Mouse (Mus musculus): ENCODE results near the gene Hddc3. TPM values are rescaled to one million over a fixed set of nuclear protein-coding genes. Genes with fewer than 3 reads are reported as not detected.

The Hddc3 gene
- polyA plus RNA-seq, 1 experiment from 2014 or later = 25.6 TPM

- H3K4me2 ChIP-seq = no peak overlapping the region
- H3K36me3 ChIP-seq (ENCODE audit: control insufficient read depth, insufficient read depth, low read length) = no peaks in the 10 kb centered on the region; the same call in 1 of the 2 replicates
- H3K27me3 ChIP-seq (ENCODE audit: control insufficient read depth, insufficient read depth, low read length) = no peaks in the 10 kb centered on the region; the same call in 1 of the 2 replicates
- H3K27ac ChIP-seq (ENCODE audit: low read depth, low read length) = no peak overlapping the region
- H3K4me1 ChIP-seq (ENCODE audit: control insufficient read depth, insufficient read depth, low read length) = peaks cover 23% of the 10 kb centered on the region
- H3K9me3 ChIP-seq (ENCODE audit: control insufficient read depth, low read length) = no peaks in the 10 kb centered on the region
- no peak overlapping the region for H3K9ac ChIP-seq (ENCODE audit: low read length)
- DNase-seq (ENCODE audit: low spot score, missing footprints) = no peak
- ATAC-seq (ENCODE audit: low FRiP score) = no peak
- no peak overlapping the region for H3K4me3 ChIP-seq (ENCODE audit: low read depth, low read length)
- WGBS = 78% methylated on average over 7 of the region's 7 CpGs
Measured at GRCm38 (mm10) chr7:80341793-80342192, 1.1 kb upstream of the Hddc3 start.

DNA sequence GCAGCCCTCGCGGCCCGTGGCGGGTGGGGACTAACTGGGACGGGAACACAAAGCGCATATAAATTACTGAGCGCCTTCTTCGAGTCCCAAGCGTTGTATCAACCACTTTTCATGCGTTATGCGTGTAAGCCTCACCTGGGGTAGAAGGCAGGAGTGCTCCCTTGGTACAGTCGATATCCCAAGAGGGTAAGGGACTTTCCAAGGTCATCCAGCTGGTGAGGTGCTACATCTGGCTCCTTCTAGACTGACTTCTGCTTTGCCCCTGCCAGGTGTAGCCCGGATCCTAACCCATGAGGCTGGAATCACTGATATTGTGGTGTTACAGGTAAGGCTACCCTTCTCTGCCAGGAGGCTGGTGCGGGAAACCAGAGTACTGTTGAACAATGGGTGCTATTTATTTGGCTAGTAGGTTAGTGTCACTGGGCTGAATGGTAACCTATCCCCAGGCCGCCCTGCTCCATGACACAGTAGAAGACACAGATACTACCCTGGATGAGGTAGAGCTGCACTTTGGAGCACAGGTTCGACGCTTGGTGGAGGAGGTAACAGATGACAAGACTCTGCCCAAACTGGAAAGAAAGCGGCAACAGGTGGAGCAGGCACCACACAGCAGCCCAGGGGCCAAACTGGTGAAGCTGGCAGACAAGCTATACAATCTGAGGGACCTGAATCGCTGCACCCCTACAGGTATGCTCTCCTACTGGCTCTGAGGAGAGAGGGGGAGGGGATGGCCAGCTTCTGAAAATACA lies 540 bp downstream of the Hddc3 start:
- Histone ChIP-seq H3K27me3 (ENCODE audit: control insufficient read depth, insufficient read depth, low read length) (no peaks in the 10 kb centered on the region; the same call in 1 of the 2 replicates), H3K9me3 (ENCODE audit: control insufficient read depth, low read length) (no peaks in the 10 kb centered on the region), H3K4me1 (ENCODE audit: control insufficient read depth, insufficient read depth, low read length) (peaks cover 23% of the 10 kb centered on the region), H3K9ac (ENCODE audit: low read length) (peak overlapping the region; percentile 86), H3K4me3 (ENCODE audit: low read depth, low read length) (peak overlapping the region; percentile 47), H3K4me2 (peak overlapping the region; percentile 85), H3K27ac (ENCODE audit: low read depth, low read length) (no peak overlapping the region; the same call in 1 of the 2 replicates), H3K36me3 (ENCODE audit: control insufficient read depth, insufficient read depth, low read length) (no peaks in the 10 kb centered on the region; the same call in 1 of the 2 replicates)
- WGBS = 26% methylated on average over 19 of the region's 19 CpGs
- ATAC-seq (ENCODE audit: low FRiP score) = peak; percentile 8; the same call in 1 of the 2 replicates
- no peak for DNase-seq (ENCODE audit: low spot score, missing footprints)

DNA sequence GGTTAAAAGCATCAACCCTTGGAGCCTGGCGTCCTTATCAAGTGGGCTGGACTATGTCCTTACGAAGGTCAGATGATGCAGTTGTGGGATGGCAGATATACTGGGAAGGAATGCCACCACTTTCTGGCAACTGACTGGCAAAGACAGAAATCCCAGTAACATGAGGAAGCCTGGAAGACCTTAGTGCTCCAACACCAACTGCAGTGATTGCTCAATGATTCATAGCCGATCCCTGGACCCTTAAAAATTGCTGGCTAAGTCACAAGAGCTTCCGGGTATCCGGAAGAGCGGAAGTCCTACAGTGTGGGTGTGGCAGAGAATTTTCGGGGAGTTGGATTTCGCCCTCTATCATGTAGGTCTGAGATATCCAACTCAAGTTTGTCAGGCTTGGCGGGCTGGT lies 3.3 kb downstream of the Hddc3 start:
- no peak overlapping the region for H3K4me3 ChIP-seq (ENCODE audit: low read depth, low read length)
- H3K4me2 ChIP-seq = no peak overlapping the region
- H3K27ac ChIP-seq (ENCODE audit: low read depth, low read length) = no peak overlapping the region
- no peak for DNase-seq (ENCODE audit: low spot score, missing footprints)
- H3K4me1 ChIP-seq (ENCODE audit: control insufficient read depth, insufficient read depth, low read length) = peaks cover 9% of the 10 kb centered on the region
- no peak overlapping the region for H3K9ac ChIP-seq (ENCODE audit: low read length)
- ATAC-seq (ENCODE audit: low FRiP score) = no peak
- H3K36me3 ChIP-seq (ENCODE audit: control insufficient read depth, insufficient read depth, low read length) = peaks cover 2% of the 10 kb centered on the region
- no peaks in the 10 kb centered on the region; the same call in 1 of the 2 replicates for H3K27me3 ChIP-seq (ENCODE audit: control insufficient read depth, insufficient read depth, low read length)
- 90% methylated on average over 9 of the region's 9 CpGs for WGBS
- no peaks in the 10 kb centered on the region for H3K9me3 ChIP-seq (ENCODE audit: control insufficient read depth, low read length)

- Histone ChIP-seq H3K9ac (ENCODE audit: low read length) (no peak overlapping the region), H3K27me3 (ENCODE audit: control insufficient read depth, insufficient read depth, low read length) (no peaks in the 10 kb centered on the region; the same call in 1 of the 2 replicates), H3K4me1 (ENCODE audit: control insufficient read depth, insufficient read depth, low read length) (peaks cover 5% of the 10 kb centered on the region), H3K4me2 (no peak overlapping the region), H3K9me3 (ENCODE audit: control insufficient read depth, low read length) (no peaks in the 10 kb centered on the region), H3K36me3 (ENCODE audit: control insufficient read depth, insufficient read depth, low read length) (peaks cover 7% of the 10 kb centered on the region), H3K27ac (ENCODE audit: low read depth, low read length) (no peak overlapping the region), H3K4me3 (ENCODE audit: low read depth, low read length) (no peak overlapping the region)
- 92% methylated on average over 5 of the region's 5 CpGs for WGBS
- DNase-seq (ENCODE audit: low spot score, missing footprints) = no peak
- no peak for ATAC-seq (ENCODE audit: low FRiP score)
Measured at GRCm38 (mm10) chr7:80346830-80347229, 3.9 kb downstream of the Hddc3 start.

DNA sequence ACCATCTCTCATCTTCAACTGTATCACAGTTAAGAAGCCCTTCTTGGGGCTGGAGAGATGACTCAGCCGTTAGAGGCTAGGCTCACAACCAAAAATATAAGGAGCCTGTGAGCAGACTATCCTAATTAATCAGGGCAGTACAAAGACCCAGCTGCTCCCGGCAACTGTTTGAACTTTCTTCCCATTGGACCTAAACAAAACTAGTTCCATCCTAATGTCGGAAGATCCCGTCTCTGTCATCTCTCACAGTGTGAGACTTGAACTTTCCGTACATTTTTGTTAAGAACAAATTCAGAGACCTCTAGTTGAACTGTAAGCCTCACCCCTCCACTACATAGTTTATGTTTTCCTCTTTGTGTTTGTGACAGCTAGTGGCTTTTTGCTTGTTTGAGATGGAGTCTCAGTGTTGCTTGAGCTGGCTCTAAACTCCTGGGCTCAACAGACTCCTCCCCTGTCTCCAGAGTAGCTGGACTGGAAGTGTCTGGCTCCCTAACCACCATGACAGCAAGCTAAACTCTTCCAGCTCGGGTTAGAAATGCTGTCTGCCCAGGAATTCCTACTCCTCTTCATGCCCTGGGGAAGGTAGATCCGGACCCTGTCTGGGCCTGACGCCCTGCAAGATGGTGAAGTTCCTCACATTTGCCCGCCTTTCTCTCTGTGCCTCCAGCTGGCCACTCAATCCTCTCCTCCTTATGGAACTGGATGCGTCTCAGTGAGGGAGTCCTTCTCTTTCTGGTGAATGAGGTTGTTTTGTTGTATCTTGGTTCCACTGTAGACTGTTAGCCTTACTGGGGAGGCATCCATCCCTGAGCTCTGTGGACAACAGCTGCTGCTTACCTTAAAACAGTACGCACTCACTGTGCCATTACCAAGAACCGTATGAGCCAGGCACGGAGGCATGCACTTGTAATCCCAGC lies 5.0 kb downstream of the Hddc3 start:
- Histone ChIP-seq H3K4me2 (no peak overlapping the region), H3K27me3 (ENCODE audit: control insufficient read depth, insufficient read depth, low read length) (no peaks in the 10 kb centered on the region), H3K27ac (ENCODE audit: low read depth, low read length) (no peak overlapping the region), H3K9ac (ENCODE audit: low read length) (no peak overlapping the region), H3K4me3 (ENCODE audit: low read depth, low read length) (no peak overlapping the region), H3K4me1 (ENCODE audit: control insufficient read depth, insufficient read depth, low read length) (peaks cover 5% of the 10 kb centered on the region), H3K9me3 (ENCODE audit: control insufficient read depth, low read length) (no peaks in the 10 kb centered on the region), H3K36me3 (ENCODE audit: control insufficient read depth, insufficient read depth, low read length) (peaks cover 9% of the 10 kb centered on the region)
- ATAC-seq (ENCODE audit: low FRiP score) = no peak
- 77% methylated on average over 13 of the region's 13 CpGs for WGBS
- DNase-seq (ENCODE audit: low spot score, missing footprints) = no peak

GRCm38 (mm10) chr7:80350808-80351207 lies 7.9 kb downstream of the Hddc3 start:
- DNase-seq (ENCODE audit: low spot score, missing footprints) (no peak), ATAC-seq (ENCODE audit: low FRiP score) (no peak)
- H3K9ac ChIP-seq (ENCODE audit: low read length) = no peak overlapping the region
- no peaks in the 10 kb centered on the region for H3K9me3 ChIP-seq (ENCODE audit: control insufficient read depth, low read length)
- no peak overlapping the region for H3K4me2 ChIP-seq
- peaks cover 19% of the 10 kb centered on the region for H3K36me3 ChIP-seq (ENCODE audit: control insufficient read depth, insufficient read depth, low read length)
- H3K27ac ChIP-seq (ENCODE audit: low read depth, low read length) = no peak overlapping the region
- 74% methylated on average over 2 of the region's 2 CpGs for WGBS
- no peaks in the 10 kb centered on the region for H3K27me3 ChIP-seq (ENCODE audit: control insufficient read depth, insufficient read depth, low read length)
- no peaks in the 10 kb centered on the region for H3K4me1 ChIP-seq (ENCODE audit: control insufficient read depth, insufficient read depth, low read length)
- no peak overlapping the region for H3K4me3 ChIP-seq (ENCODE audit: low read depth, low read length)

DNA sequence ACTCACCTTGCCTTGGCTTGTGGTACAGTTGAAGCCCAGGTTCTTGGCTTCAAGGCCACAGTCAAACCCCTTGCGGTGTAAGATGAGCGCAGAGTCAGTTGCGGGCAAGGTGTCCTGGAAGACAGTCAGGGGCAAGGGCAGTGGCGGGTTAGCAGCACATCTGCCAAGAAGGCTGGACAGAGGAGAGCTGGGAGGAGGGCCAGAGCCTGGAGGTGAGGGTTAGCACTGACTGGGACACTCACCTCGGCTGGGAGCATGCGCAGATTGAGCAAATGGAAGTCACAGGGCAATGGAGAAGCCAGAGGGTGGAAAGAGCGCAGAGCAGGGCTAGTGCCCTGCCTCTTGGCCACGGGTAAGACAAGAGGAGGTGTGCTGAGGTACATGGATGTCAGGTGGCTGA lies 10.0 kb downstream of the Hddc3 start:
- 94% methylated on average over 8 of the region's 8 CpGs for WGBS
- Histone ChIP-seq H3K27ac (ENCODE audit: low read depth, low read length) (no peak overlapping the region), H3K36me3 (ENCODE audit: control insufficient read depth, insufficient read depth, low read length) (peaks cover 20% of the 10 kb centered on the region), H3K4me2 (no peak overlapping the region), H3K4me3 (ENCODE audit: low read depth, low read length) (no peak overlapping the region), H3K9me3 (ENCODE audit: control insufficient read depth, low read length) (no peaks in the 10 kb centered on the region), H3K4me1 (ENCODE audit: control insufficient read depth, insufficient read depth, low read length) (peaks cover 4% of the 10 kb centered on the region; the same call in 1 of the 2 replicates), H3K9ac (ENCODE audit: low read length) (no peak overlapping the region), H3K27me3 (ENCODE audit: control insufficient read depth, insufficient read depth, low read length) (0 out of 2 replicates have a peak, but pooled peaks cover 2% of the 10 kb centered on the region)
- ATAC-seq (ENCODE audit: low FRiP score) = no peak
- no peak for DNase-seq (ENCODE audit: low spot score, missing footprints)

GRCm38 (mm10) chr7:80356351-80356750 lies 13.4 kb downstream of the Hddc3 start:
- H3K4me3 ChIP-seq (ENCODE audit: low read depth, low read length) = no peak overlapping the region
- H3K27ac ChIP-seq (ENCODE audit: low read depth, low read length) = no peak overlapping the region
- 90% methylated on average over 13 of the region's 13 CpGs for WGBS

More at GRCm38 (mm10) chr7:80356351-80356750, 13.4 kb downstream of the Hddc3 start:
- 0 out of 2 replicates have a peak, but pooled peaks cover 2% of the 10 kb centered on the region for H3K27me3 ChIP-seq (ENCODE audit: control insufficient read depth, insufficient read depth, low read length)
- no peak overlapping the region for H3K9ac ChIP-seq (ENCODE audit: low read length)
- H3K36me3 ChIP-seq (ENCODE audit: control insufficient read depth, insufficient read depth, low read length) = peaks cover 22% of the 10 kb centered on the region
- DNase-seq (ENCODE audit: low spot score, missing footprints) = no peak
- no peak for ATAC-seq (ENCODE audit: low FRiP score)
- H3K4me1 ChIP-seq (ENCODE audit: control insufficient read depth, insufficient read depth, low read length) = peaks cover 4% of the 10 kb centered on the region; the same call in 1 of the 2 replicates
- no peaks in the 10 kb centered on the region for H3K9me3 ChIP-seq (ENCODE audit: control insufficient read depth, low read length)
- no peak overlapping the region for H3K4me2 ChIP-seq

All from midbrain, embryonic 11.5 days (tissue).